Mouse (Mus musculus): Measurements from ENCODE around the gene Tceanc2.
"Not testable (repeated sequence)": the region's sequence is repeated elsewhere in the genome, so short reads cannot be mapped to it uniquely, and the experiment has no call there.

The Tceanc2 gene

GRCm38 (mm10) chr4:107126891-107127524 is 51.9 kb downstream of the Tceanc2 start:
- DNase-seq (ENCODE audit: low spot score): no peak

- no peak for DNase-seq (ENCODE audit: low spot score)
These were observed 52.5 kb downstream of the Tceanc2 start for GRCm38 (mm10) chr4:107126389-107126788.

GRCm38 (mm10) chr4:107125101-107125500 is 53.8 kb downstream of the Tceanc2 start:
- DNase-seq (ENCODE audit: low spot score): no peak

- no peak for DNase-seq (ENCODE audit: low spot score)
These were observed 54.5 kb downstream of the Tceanc2 start for GRCm38 (mm10) chr4:107124376-107124775.

GRCm38 (mm10) chr4:107121165-107121943 is 57.6 kb downstream of the Tceanc2 start:
- DNase-seq (ENCODE audit: low spot score): no peak

GRCm38 (mm10) chr4:107120676-107121075 is 58.2 kb downstream of the Tceanc2 start:
- no peak for DNase-seq (ENCODE audit: low spot score)

GRCm38 (mm10) chr4:107119056-107119455 is 59.9 kb downstream of the Tceanc2 start:
- DNase-seq (ENCODE audit: low spot score): no peak

GRCm38 (mm10) chr4:107117741-107118385 is 61.1 kb downstream of the Tceanc2 start:
- DNase-seq (ENCODE audit: low spot score): no peak

GRCm38 (mm10) chr4:107114278-107114677 is 64.6 kb downstream of the Tceanc2 start:
- no peak for DNase-seq (ENCODE audit: low spot score)

GRCm38 (mm10) chr4:107109181-107109580 is 69.7 kb downstream of the Tceanc2 start:
- DNase-seq (ENCODE audit: low spot score): not testable (repeated sequence)

GRCm38 (mm10) chr4:107108291-107108731 is 70.6 kb downstream of the Tceanc2 start:
- no peak for DNase-seq (ENCODE audit: low spot score)

- no peak for DNase-seq (ENCODE audit: low spot score)
These were observed 72.1 kb downstream of the Tceanc2 start for GRCm38 (mm10) chr4:107106777-107107176.

GRCm38 (mm10) chr4:107102220-107102619 is 76.7 kb downstream of the Tceanc2 start:
- no peak for DNase-seq (ENCODE audit: low spot score)

- no peak for DNase-seq (ENCODE audit: low spot score)
These were observed 80.0 kb downstream of the Tceanc2 start for GRCm38 (mm10) chr4:107098791-107099525.

- no peak for DNase-seq (ENCODE audit: low spot score)
These were observed 80.5 kb downstream of the Tceanc2 start for GRCm38 (mm10) chr4:107098375-107098774.

GRCm38 (mm10) chr4:107097871-107098270 is 81.0 kb downstream of the Tceanc2 start:
- no peak for DNase-seq (ENCODE audit: low spot score)

GRCm38 (mm10) chr4:107096841-107097373 is 82.0 kb downstream of the Tceanc2 start, which contains the start of gene Cdcp2:
Gene Cdcp2, plus strand, starts transcription at chr4:107096891.
- no peak for DNase-seq (ENCODE audit: low spot score)

- no peak for DNase-seq (ENCODE audit: low spot score)
These were observed 82.9 kb downstream of the Tceanc2 start for GRCm38 (mm10) chr4:107096043-107096442.

GRCm38 (mm10) chr4:107094484-107095187 is 84.3 kb downstream of the Tceanc2 start:
- DNase-seq (ENCODE audit: low spot score): no peak

- no peak for DNase-seq (ENCODE audit: low spot score)
These were observed 87.2 kb downstream of the Tceanc2 start for GRCm38 (mm10) chr4:107091696-107092095.

GRCm38 (mm10) chr4:107084858-107085257 is 94.1 kb downstream of the Tceanc2 start:
- no peak for DNase-seq (ENCODE audit: low spot score)
